Mouse (Mus musculus) layer of hippocampus, adult 8-10 months (tissue): Measurements from ENCODE around the gene Rbbp4. TPM values are rescaled to one million over a fixed set of nuclear protein-coding genes. Genes with fewer than 3 reads are reported as not detected.

Source experiments
- DNase-seq, 2 experiments: peaks; one replicate each; pipeline ENCODE4 v3.0.0; 2022; ENCODE audit warnings: low spot score in 2 of 2
- total RNA-seq, 4 experiments: library from RNA; stranded (reverse); gene quantifications; 2 replicates each; pipeline ENCODE4 v1.2.4; 2022

The Rbbp4 gene
- total RNA-seq, 4 experiments from 2014 or later, result 114 to 129 (median 116) TPM

DNA sequence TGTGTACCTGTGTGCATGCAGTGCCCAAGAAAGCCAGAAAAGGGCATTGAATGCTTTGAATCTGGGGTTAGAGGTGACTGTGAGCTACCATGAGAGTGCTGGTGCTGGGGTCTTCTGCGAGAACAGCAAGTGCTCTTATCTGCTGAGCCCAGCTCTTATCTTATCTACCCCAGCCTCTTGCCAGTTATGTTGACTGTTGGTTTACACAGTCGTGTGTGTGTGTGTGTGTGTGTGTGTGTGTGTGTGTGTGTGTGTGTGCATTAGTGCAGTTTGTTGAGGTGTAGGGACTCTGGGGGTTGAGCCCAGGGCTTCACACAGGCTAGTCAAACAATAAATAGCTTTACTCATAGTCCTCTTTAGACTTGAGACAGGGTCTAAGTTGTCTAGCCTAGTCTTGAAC lies 40.0 kb downstream of the Rbbp4 start:
- no peak for DNase-seq

DNA sequence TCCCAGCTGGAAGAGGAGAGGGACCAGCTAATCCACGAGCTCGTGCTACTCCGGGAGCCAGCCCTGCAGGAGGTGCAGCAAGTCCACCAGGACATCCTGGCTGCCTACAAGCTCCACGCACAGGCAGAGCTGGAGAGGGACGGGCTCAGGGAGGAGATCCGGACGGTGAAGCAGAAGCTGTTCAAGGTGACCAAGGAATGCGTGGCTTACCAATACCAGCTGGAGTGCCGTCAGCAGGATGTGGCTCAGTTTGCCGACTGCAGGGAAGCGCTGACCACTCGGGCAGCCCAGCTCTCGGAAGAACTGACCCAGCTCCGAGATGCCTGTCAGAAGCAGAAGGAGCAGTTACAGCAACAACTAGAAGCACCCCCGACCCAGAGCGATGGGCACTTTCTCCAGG lies 41.5 kb downstream of the Rbbp4 start:
- no peak for DNase-seq

DNA sequence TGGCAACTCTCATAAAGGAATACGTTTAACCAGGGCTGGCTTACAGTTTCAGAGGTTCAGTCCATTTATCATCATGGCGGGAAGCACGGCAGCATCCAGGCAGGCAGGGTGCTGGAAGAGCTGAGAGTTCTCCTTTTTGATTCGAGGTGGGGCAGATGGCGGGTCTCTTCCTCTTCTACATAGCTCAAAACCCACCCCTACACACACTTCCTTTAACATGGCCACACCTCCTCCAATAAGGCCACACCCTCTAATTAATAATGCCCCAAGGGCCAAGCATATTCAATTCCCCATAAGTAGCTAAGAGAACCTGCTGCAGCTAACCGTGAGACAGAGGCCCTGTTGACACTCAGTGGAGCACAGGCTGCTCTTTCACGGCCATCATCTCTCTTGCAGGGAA lies 42.3 kb downstream of the Rbbp4 start:
- DNase-seq, result no peak

DNA sequence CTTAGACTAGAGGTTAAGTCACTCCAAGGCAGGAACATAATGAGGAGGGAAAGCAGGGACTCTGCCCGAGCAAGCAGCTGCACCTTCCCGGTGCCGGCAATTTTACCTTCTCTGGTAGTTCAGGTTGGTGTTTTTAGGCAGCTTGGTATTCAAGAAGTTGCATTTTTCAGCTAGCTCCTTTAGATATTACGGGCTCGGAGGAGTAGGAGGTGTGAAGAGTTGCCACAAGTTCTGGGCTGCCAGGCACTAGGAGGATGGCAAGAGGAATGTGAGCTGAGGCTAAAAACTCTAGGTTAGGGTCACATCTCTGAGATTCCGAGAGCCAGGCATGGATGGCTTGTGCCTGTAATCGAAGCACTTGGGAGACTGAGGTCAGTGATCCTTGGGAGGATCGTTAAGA lies 45.5 kb downstream of the Rbbp4 start:
- no peak for DNase-seq

GRCm38 (mm10) chr4:129288067-129288466 lies 47.1 kb downstream of the Rbbp4 start:
- no peak for DNase-seq

- no peak for DNase-seq
Measured at GRCm38 (mm10) chr4:129287472-129287981, 47.6 kb downstream of the Rbbp4 start, which contains the start of gene Sync. Gene Sync, plus strand, starts transcription at chr4:129287617.

DNA sequence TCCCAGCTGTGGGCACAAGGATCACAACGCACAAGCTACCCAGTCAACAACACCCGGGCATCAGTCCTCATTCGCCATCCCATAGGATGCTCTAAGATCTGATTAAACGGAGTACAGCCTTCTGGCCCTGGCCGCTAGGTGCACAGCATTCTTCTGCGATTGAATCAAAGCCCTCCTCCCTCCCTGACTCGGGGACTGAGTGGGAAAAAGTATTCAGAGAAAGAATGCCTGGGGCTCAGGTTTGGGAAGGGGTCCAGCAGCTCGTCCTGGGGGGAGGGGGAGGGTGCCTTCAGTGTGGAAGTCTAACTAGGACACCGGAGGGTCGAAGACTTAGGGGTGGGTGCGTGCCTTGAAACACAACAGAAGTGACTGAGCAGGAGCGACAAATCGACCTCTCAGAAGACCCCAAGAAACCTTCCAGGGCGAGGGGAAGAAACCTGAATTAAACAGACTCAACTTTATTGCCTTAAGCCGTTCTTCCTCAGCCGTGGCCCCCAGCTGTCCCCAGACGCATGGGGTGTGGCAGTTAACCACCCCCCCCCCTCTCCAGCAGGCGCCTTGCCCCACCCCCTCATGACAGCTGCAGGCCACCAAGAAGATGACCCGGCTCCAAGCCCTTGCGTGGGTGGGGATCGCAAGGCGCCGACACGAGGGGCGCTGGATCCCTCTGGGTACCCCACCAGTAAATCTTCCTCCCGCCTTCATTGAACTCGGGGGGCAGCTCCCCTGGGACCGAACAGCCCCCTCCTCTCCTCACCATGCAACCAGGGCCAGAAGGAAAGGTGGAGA lies 48.3 kb downstream of the Rbbp4 start:
- DNase-seq, result no peak

DNA sequence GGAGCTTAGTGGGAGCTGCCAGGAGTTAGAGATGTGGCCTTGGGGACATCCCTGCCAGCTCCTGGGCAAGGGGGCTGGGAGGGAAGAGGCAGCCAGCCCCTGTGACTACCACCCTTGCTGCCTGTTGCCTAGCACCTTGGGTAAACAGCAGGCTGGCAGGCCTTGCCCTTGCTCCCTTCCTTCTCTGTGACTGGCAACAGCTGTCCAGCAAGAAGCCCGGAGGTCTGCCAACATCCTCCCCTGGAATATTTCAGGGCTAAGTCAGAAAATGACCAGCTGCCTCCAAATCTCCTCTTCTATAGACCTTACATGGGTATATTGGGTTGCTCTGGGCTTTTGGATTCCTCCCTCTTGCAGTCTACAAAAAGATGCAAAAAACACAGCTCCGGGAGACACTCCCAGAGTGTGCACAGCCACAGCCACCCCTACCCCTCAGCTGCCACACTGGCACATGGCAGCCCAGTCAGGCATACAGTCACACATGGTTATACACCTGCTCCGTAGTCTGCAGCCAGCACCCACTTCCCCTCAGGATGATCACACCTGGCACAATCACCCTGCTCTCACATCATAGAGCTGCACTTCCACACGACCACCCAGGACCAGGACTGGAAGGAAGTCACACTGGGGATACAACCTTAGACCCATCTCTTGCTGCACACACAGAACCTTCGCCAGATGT lies 49.0 kb downstream of the Rbbp4 start:
- no peak for DNase-seq

- no peak for DNase-seq
Measured at GRCm38 (mm10) chr4:129284685-129285084, 50.5 kb downstream of the Rbbp4 start.

DNA sequence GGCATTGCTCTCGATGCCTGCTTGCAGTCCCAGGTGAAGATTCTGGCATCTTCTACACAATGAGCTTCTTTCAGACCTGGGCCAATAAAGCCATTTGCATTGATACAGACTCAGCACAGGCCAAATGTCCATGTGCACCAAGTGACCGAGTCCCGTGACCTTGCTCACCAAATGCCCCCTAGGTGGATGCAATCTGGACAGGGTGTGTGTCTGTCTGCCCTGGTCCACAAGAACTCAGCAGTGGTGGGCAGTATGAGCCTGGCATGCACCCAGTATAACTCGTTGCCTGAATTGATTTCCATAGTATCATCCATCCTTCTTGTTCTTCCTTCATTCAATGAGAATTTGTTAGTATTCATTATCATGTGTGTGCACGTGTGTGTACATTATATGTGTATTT lies 51.9 kb downstream of the Rbbp4 start:
- no peak for DNase-seq

DNA sequence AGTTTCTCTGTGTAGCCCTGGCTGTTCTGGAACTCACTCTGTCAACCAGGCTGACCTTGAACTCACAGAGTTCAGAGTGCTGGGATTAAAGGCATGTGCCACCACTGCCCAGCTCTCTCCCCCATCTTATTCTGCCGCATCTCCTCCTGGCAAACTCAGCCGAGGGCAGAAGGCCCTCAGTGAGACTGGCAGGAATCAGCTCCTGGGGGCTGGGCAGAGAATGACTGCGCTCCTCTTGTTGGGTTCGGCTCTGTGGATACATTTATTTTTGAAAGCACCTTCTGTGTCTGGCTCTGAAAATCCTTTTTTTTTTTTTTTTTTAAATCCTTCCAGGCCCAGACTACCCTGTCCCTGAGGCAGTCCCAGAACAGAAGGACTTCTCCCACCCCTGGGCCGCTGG lies 52.4 kb downstream of the Rbbp4 start:
- no peak for DNase-seq

DNA sequence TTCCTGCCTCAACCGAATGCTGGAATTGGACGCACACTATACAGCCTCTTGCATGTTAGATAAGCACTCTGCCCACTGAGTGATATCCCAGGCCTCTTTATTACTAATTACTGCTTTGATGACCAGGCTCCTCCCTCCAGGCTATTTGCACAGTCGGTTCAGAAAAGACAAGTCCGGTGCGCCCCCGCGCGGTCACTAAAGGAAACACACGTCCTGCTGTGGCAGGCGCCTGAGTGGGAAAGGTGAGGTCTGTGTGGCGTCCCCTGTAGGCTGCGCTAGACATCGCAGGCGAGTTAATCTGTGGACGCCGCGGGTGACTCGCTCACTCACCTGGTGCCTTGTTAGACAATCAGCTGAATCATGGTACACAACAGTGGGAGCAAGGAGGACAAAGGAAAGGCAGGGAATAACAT lies 58.7 kb downstream of the Rbbp4 start:
- DNase-seq, result peak; percentile 90 to 97

DNA sequence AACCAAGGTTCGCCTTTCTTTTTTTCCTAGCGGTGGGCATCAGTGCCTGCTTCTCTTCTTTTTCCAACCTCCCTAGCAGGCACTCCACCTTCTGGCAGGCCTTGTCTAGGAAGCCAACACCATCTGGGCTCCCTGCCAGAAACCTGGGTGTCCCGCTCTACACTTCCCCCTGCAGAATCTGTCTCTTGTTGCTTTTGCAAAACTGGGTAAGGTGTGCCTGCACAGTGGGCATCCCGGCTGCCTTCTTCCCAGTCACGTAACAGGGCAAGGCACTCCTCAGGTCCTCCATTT lies 62.5 kb downstream of the Rbbp4 start:
- peak in 1 of 2 experiments; percentile 31 for DNase-seq

GRCm38 (mm10) chr4:129271991-129272755 lies 63.0 kb downstream of the Rbbp4 start:
- no peak for DNase-seq

DNA sequence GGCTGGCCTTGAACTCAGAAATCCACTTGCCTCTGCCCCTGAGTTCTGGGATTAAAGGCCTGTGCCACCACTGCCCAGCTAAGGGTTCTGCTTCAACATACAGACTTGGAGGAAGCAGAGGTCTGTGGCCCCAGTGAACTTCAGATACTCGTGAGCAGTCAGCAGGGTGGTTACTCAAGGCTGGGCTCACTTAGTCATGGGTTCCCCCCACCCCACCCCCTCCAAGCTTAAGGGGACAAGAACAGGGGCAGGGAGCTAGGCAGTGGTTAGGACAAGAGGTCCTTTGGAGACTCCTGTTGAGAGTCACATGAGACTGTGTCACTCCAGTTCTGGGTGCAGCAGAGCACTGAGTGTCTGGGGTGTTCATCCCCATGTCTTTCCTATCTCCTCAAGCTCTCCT lies 66.5 kb downstream of the Rbbp4 start:
- DNase-seq, result no peak

DNA sequence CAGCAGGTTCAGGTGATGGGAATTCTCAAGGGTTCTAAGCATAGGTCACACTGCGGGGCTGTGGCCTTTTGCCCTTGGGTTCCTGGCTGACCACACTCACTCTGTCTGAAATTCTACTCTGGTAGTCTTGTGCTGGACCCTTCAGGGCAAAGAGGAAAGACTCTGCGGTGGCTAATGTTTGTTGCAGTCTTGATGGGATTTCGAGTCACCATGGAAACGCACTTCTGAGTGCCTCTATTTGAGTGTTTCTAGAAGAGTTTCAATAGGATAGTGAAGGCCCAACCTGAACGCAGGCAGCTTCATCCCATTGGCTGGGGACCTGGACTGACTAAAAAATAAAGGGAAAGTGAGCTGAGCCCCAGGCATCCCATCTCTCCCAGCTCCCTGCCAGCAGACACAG lies 68.3 kb downstream of the Rbbp4 start:
- DNase-seq, result no peak

DNA sequence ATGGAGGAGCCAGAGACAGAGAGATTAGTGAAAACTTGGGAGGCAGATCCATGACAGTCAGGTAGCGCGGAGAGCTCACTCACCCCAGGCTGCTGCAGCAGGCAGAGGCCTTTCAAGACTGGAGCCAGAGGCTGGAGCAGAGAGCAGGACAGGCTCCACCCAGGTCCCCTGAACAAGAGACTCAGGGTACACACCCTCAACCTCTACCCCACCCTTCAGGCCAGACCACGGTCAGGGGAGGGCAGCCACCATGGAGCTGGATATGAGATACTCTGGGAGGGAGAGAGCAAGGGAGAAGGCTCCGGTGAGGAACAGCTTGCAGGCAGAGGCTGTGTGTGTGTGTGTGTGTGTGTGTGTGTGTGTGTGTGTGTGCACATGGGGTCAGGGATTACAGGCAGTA lies 69.0 kb downstream of the Rbbp4 start:
- no peak for DNase-seq

GRCm38 (mm10) chr4:129263225-129264021 lies 71.7 kb downstream of the Rbbp4 start:
- DNase-seq, result peak in 1 of 2 experiments; percentile 25

DNA sequence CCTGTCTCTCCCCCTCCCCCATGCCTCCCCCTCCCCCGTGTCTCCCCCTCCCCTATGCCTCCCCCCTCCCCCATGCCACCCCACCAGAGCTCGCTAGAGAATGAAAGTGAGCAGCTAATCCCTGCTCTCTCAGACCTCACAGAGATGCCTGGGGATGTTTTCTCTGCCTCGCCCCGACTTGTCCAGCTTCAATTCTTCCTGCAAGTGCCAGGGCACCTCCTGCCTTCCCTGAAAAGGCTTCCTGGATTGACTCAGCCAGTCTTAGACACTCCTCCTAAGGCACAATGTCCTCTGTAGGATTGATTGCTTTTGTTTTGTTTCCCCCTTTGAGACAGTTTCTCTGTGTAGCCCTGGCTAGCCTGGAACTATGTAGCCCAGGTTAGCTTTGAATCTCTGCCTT lies 74.0 kb downstream of the Rbbp4 start, which contains the start of gene C77080:
Gene C77080 (minus strand): TSS at position 209 of the 400 bp plus-strand sequence.
- DNase-seq, result no peak

- no peak for DNase-seq
Measured at GRCm38 (mm10) chr4:129260678-129261077, 74.5 kb downstream of the Rbbp4 start.

DNA sequence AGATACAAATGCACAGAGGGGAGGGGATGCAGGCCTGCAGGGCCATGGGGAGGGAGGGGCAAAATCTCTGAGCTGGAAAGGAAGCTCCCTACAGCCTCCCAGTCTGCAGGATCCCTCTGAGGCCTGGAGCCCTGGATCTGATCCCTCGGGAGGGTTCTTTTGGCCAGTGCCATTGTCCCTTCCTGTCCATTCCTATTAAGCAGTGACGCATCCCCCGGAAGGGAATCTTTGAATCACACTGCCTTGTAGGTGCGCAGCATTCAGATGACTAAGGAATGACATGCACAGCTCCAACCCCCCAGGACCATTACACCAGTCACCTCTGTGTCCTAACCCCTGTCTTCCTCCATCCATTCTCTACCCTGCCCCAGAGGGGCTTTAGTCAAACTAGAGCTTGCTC lies 76.1 kb downstream of the Rbbp4 start:
- no peak for DNase-seq
